Mouse (Mus musculus) layer of hippocampus, postnatal 14 days (tissue): Measurements from ENCODE around the gene Dnajb8. TPM values are rescaled to one million over a fixed set of nuclear protein-coding genes. Genes with fewer than 3 reads are reported as not detected.

Source experiments
- DNase-seq, 2 experiments: peaks; one replicate each; pipeline ENCODE4 v3.0.0; 2021 to 2022; ENCODE audit warnings: low spot score in 2 of 2, mixed read lengths in 1 of 2
- total RNA-seq, 2 experiments: library from RNA; stranded (reverse); gene quantifications; 2 replicates each; pipeline ENCODE4 v1.2.3; 2021

The Dnajb8 gene
- total RNA-seq, 2 experiments from 2014 or later: not detected

DNA sequence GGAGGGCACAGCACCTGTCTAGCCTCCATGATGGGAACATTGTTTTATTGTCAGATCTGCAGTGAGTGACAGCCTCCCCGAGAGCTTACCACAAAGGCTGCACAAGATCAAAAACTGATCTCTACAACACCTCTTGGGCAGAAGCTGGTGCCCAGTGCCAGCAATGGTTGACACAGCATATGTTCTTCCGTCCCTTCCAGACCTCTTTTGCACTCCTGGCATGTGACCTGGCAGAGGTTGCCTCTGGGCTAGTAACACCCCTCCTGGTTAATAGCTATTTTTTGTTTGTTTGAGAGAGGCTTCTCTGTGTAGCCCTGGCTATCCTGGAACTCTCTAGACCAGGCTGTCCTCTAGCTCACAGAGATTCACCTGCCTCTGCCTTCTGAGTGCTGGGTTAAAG, 56.1 kb downstream of the Dnajb8 start:
- DNase-seq: no peak

DNA sequence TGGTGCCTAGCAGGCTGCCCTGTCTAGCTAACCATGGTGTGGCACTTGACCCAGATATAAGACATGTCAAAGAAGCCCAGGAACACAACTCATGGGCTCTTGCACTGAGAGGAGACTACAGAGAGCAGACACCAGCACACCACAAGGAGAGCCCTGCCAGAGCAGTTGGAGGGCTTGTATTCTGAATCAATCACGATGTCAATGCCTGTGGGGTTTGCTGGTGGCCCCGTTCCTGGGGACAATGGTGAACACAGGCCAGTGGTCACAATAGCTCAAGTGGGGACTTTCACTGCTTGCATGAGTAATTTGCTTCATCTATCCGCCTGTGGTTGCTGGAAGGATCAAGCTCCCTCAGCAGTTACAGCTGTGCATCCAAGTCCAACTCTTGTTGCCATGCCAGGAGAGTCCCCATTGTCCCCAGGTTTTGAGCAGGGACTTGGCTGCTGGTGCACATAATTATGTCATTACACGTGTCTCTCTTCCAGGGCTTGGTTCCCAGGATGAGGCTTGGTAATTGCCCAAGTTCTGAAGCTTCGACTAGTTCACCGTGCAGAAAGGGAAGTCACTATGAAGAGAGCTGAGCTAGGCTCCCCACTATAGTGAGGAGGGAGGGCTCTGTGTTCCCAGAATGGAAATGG, 68.2 kb downstream of the Dnajb8 start:
- peak; percentile 60 to 87 for DNase-seq

DNA sequence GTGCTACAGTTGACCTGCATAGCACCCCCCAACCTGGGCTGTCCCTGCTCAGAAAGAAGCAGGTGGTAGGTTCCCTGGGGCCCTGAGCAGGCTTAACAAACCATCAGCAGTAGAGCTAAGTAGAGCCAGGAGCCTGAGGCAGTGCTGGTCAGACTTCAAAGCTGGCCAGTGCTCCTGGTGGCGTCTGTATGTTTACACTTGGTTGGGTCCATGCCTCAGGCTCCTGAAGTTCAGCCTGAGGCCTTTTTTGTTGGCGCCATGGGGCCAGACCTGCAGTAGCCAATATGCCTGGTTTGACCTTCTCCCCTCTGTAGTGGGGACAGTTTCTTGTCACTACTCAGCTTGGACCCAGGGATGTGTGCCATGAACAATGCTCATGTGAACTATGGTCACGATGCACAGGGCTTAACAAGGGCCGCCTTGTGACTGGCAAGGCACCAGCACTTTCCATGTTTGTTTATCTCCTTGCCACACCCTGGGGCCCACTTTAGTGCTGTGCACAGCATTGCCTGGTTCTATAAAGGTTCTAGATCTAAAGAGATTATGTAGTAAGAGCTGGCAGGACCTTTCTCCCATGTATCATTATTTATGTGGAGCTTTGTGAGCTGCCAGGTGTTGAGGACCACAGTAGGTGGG, 70.3 kb downstream of the Dnajb8 start:
- DNase-seq: no peak

DNA sequence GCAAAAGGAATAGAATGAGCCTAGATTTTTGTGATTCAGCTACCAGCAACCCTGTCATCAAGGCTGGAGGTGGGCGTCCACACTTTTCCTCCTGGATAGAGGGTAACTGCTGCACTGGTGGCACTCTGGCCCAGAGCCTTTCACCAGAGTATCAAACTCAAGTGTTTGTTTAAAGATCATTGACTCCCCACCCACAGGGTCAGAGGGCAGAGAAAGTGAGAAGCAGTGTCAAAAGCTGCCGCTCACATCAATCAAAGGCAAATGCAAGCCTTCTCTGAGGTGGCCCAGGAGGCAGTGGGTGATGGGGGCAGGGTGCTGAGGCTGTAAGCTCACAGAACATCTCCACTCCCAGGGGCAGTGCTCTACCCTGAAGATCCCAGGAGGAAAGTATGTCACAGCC, 77.4 kb downstream of the Dnajb8 start:
- no peak for DNase-seq

DNA sequence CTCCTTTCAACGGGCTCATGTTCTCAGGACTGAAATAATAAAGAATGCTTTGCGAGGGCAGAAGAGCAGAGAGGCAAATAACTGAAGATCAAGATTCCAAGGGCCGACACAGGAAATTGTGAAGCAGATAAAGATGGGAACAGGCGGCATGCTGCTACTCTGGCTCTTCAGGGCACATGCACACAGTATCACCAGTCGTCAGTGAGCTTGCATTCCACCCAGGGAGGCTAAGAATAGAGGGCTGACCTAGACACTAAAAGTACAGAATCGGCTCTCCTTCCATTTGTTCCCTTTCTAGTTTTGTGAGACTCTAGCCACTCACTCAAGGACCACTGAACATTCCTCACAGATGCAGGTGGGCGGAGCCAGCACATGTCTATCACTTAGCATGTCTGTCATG, 79.2 kb downstream of the Dnajb8 start:
- DNase-seq: no peak

Other genes with a start within 250 kb of the Dnajb8 start
- 10 to 100 TPM; 70.0 to 76.0 TPM for gene H1fx, start 240.6 kb upstream of the Dnajb8 start, total RNA-seq
- 100 to 1,000 TPM; 306 to 313 TPM for gene Rab7, start 177.0 kb upstream of the Dnajb8 start, total RNA-seq
- gene Rpn1, start 137.8 kb upstream of the Dnajb8 start, total RNA-seq: 100 to 1,000 TPM; 143 to 166 TPM
- gene Gata2, start 28.4 kb upstream of the Dnajb8 start, total RNA-seq: 1 to 10 TPM; 7.0 to 7.6 TPM
- gene Eefsec, start 224.3 kb downstream of the Dnajb8 start, total RNA-seq: 10 to 100 TPM; 21.4 to 23.5 TPM
- gene Ruvbl1, start 243.1 kb downstream of the Dnajb8 start, total RNA-seq: 10 to 100 TPM; 35.9 to 36.6 TPM